Mouse (Mus musculus) bone marrow, adult 2 months (tissue): ENCODE results near the gene Cyp2t4.

Experiments
- CTCF ChIP-seq: fragments of 200-500 bp; IDR thresholded peaks from 2 replicates; pipeline ENCODE4 v1.5.1; 2011; ENCODE audit warnings: low read length, control low read depth; ENCODE audit not compliant: control insufficient read depth, insufficient read depth
- POLR2A ChIP-seq: fragments of 200-500 bp; IDR thresholded peaks from 2 replicates; pipeline ENCODE4 v1.6.1; 2011; ENCODE audit warnings: low read depth, mild to moderate bottlenecking, control low read depth, low read length, borderline replicate concordance; ENCODE audit not compliant: control insufficient read depth

- no peak for TF ChIP-seq CTCF
- TF ChIP-seq POLR2A = no peak
Observed at GRCm38 (mm10) chr7:27193731-27194130, 40.2 kb downstream of the Cyp2t4 start.
